Mouse (Mus musculus): ENCODE results near the gene Slc39a12. TPM values are rescaled to one million over a fixed set of nuclear protein-coding genes. Genes with fewer than 3 reads are reported as not detected.

Slc39a12 gene
- total RNA-seq, 2 experiments from 2014 or later, result 0.22 TPM; not detected in 1

Other genes starting within 250 kb of the Slc39a12 start
- gene Tmem236, start 213.8 kb upstream of the Slc39a12 start, total RNA-seq (2021), result not detected
- 10 to 100 TPM; 17.3 to 22.4 TPM for gene Mrc1, start 158.9 kb upstream of the Slc39a12 start, total RNA-seq (2021)
- gene Cacnb2, start 214.8 kb downstream of the Slc39a12 start, total RNA-seq (2021), result 10 to 100 TPM; 55.3 to 84.1 TPM

Measured in heart, postnatal 36 days (tissue).